Mouse (Mus musculus) liver, embryonic 14.5 days (tissue): ENCODE data around the gene Dip2a. TPM values are rescaled to one million over a fixed set of nuclear protein-coding genes. Genes with fewer than 3 reads are reported as not detected.

ENCODE experiments used
- ATAC-seq: fragments of 200-750 bp; cut with Nextera tagmentation; 2 replicates; pipeline ENCODE4 v1.8.0; 2017; ENCODE audit warnings: moderate number of reproducible peaks, mild to moderate bottlenecking, moderate library complexity; ENCODE audit not compliant: insufficient read depth
- DNase-seq, 3 experiments: peaks; one replicate each; pipeline ENCODE4 v3.0.0-alpha.2; 2012 to 2013; ENCODE audit warnings: low read depth in 3 of 3, low spot score in 3 of 3
- H3K27ac ChIP-seq: fragments of 300-500 bp; sonication (generic); 2 replicates; pipeline ENCODE4 v1.5.1; 2014; ENCODE audit warnings: moderate library complexity, mild to moderate bottlenecking, control low read depth, inconsistent platforms
- H3K27me3 ChIP-seq: fragments of 300-500 bp; sonication (generic); 2 replicates; pipeline ENCODE4 v1.6.1; 2014; ENCODE audit warnings: mild to moderate bottlenecking, low read length, moderate library complexity; ENCODE audit not compliant: control insufficient read depth, insufficient read depth
- H3K36me3 ChIP-seq: fragments of 300-500 bp; sonication (generic); replicated peaks from 2 replicates; pipeline ENCODE4 v1.6.1; 2014; ENCODE audit warnings: low read depth; ENCODE audit not compliant: control insufficient read depth, insufficient read depth
- H3K4me1 ChIP-seq, 2 experiments: fragments of 200-500 bp in 1 of 2; fragments of 300-500 bp in 1 of 2; sonication (generic) in 1 of 2; replicated peaks; 2 replicates each; pipeline ENCODE4 v1.6.1; 2012 to 2014; ENCODE audit warnings: antibody characterized with exemption in 1 of 2, inconsistent platforms in 1 of 2, low read length in 1 of 2; ENCODE audit not compliant: control insufficient read depth in 2 of 2, insufficient read depth in 2 of 2
- H3K4me2 ChIP-seq: fragments of 300-500 bp; sonication (generic); 2 replicates; pipeline ENCODE4 v1.6.1; 2014; ENCODE audit warnings: low read depth, mild to moderate bottlenecking, control low read depth, moderate library complexity
- H3K4me3 ChIP-seq, 2 experiments: fragments of 200-500 bp in 1 of 2; fragments of 300-500 bp in 1 of 2; sonication (generic) in 1 of 2; 2 replicates each; pipeline ENCODE4 v1.5.1; 2012 to 2014; ENCODE audit warnings: low read depth in 2 of 2, low read length in 2 of 2, mild to moderate bottlenecking in 2 of 2, control low read depth in 1 of 2, inconsistent platforms in 1 of 2, moderate library complexity in 1 of 2; ENCODE audit not compliant: insufficient read depth in 1 of 2
- H3K9ac ChIP-seq: fragments of 300-500 bp; sonication (generic); replicated peaks from 2 replicates; pipeline ENCODE4 v1.6.1; 2014; ENCODE audit warnings: mild to moderate bottlenecking, control low read depth, moderate library complexity
- H3K9me3 ChIP-seq: fragments of 300-500 bp; sonication (generic); 2 replicates; pipeline ENCODE4 v1.6.1; 2016; ENCODE audit warnings: low read length, mixed read lengths; ENCODE audit not compliant: control insufficient read depth
- CTCF ChIP-seq: IDR thresholded peaks from 2 replicates; pipeline ENCODE4 v1.5.1; 2016; ENCODE audit warnings: antibody characterized with exemption, low read depth, control low read depth
- EP300 ChIP-seq: IDR thresholded peaks from 2 replicates; pipeline ENCODE4 v1.6.1; 2016; ENCODE audit warnings: antibody characterized with exemption, low read depth
- WGBS: fragments of 180-500 bp; shearing (Covaris S2); extraction: QIAGEN DNeasy Blood & Tissue Kit; methylation state at CpG from one replicate; pipeline ENCODE4 v1.1.7; 2014; ENCODE audit not compliant: insufficient replicate concordance; 5-methylcytosine and 5-hydroxymethylcytosine counted together
- polyA plus RNA-seq, 2 experiments: library from polyadenylated mRNA; depleted of rRNA in 1 of 2; stranded (reverse) in 1 of 2; unstranded in 1 of 2; fragments of >200 nt; fragmentation: Nextera tagmentation in 1 of 2; extraction: Ambion mirVana in 1 of 2; gene quantifications; 2 replicates each; pipeline versions ENCODE4 v1.2.1 to v1.2.3; 2012 to 2014

Gene Dip2a
- polyA plus RNA-seq, 2 experiments, result 0.62 to 1.8 TPM

DNA sequence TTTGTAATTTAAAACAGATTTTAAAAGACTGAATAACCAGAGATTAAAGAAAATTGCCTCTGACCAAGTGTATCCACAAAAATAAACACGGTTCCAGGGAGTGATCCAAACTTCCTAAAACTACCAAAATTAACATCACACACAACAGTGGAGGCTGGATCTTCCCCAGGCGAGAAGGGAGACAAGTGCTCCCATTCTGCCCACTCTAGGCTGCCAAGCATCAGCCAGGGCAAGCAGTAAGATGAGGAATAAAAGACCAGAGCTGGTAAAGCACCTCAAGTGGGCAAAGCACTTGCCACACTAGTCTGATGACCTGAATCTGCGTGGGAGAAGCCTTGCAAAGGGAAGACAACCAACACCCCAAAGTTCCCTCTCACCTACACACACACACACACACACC is 26.6 kb upstream of the Dip2a start:
- Histone ChIP-seq H3K9ac (no peak overlapping the region), H3K4me2 (no peak overlapping the region), H3K36me3 (peaks cover 55% of the 10 kb centered on the region), H3K27me3 (no peaks in the 10 kb centered on the region), H3K4me3 (no peak overlapping the region), H3K27ac (no peak overlapping the region), H3K4me1 (no peaks in the 10 kb centered on the region), H3K9me3 (no peaks in the 10 kb centered on the region)
- 73% methylated on average over 3 of the region's 3 CpGs for WGBS
- no peak for DNase-seq
- ATAC-seq, result no peak
- TF ChIP-seq EP300, result no peak
- TF ChIP-seq CTCF, result no peak

- TF ChIP-seq EP300, result no peak
- TF ChIP-seq CTCF, result no peak
- WGBS, result 87% methylated on average over 13 of the region's 13 CpGs
- DNase-seq (no peak), ATAC-seq (no peak)
- Histone ChIP-seq H3K27ac (no peak overlapping the region), H3K4me3 (no peak overlapping the region), H3K27me3 (no peaks in the 10 kb centered on the region), H3K9ac (no peak overlapping the region), H3K9me3 (no peaks in the 10 kb centered on the region), H3K36me3 (peaks cover 39% of the 10 kb centered on the region), H3K4me1 (no peaks in the 10 kb centered on the region), H3K4me2 (no peak overlapping the region)
Observed at GRCm38 (mm10) chr10:76368766-76369165, 23.7 kb upstream of the Dip2a start.

- ATAC-seq (no peak), DNase-seq (no peak)
- no peak for TF ChIP-seq CTCF
- TF ChIP-seq EP300, result no peak
- 66% methylated on average over 3 of the region's 3 CpGs for WGBS
- Histone ChIP-seq H3K4me3 (no peak overlapping the region), H3K4me1 (no peaks in the 10 kb centered on the region), H3K9me3 (no peaks in the 10 kb centered on the region), H3K36me3 (peaks cover 9% of the 10 kb centered on the region), H3K9ac (no peak overlapping the region), H3K4me2 (no peak overlapping the region), H3K27me3 (no peaks in the 10 kb centered on the region), H3K27ac (no peak overlapping the region)
Observed at GRCm38 (mm10) chr10:76363233-76363632, 18.1 kb upstream of the Dip2a start.

GRCm38 (mm10) chr10:76358468-76358867 is 13.4 kb upstream of the Dip2a start:
- DNase-seq (no peak), ATAC-seq (no peak)
- 77% methylated on average over 5 of the region's 5 CpGs for WGBS
- Histone ChIP-seq H3K9ac (no peak overlapping the region), H3K4me3 (no peak overlapping the region), H3K9me3 (no peaks in the 10 kb centered on the region), H3K36me3 (peaks cover 30% of the 10 kb centered on the region), H3K27me3 (no peaks in the 10 kb centered on the region), H3K4me1 (no peaks in the 10 kb centered on the region), H3K4me2 (no peak overlapping the region), H3K27ac (no peak overlapping the region)
- TF ChIP-seq CTCF (no peak), EP300 (no peak)

- Histone ChIP-seq H3K4me1 (no peaks in the 10 kb centered on the region), H3K9me3 (no peaks in the 10 kb centered on the region), H3K36me3 (peaks cover 39% of the 10 kb centered on the region), H3K4me3 (no peak overlapping the region), H3K9ac (no peak overlapping the region), H3K27me3 (no peaks in the 10 kb centered on the region), H3K4me2 (no peak overlapping the region), H3K27ac (no peak overlapping the region)
- TF ChIP-seq CTCF (no peak), EP300 (no peak)
- DNase-seq, result no peak
- 82% methylated on average over 8 of the region's 8 CpGs for WGBS
- no peak for ATAC-seq
Observed at GRCm38 (mm10) chr10:76357286-76357875, 12.3 kb upstream of the Dip2a start.
